Mouse (Mus musculus) layer of hippocampus, postnatal 36 days (tissue): ENCODE measurements at regions not wholly inside any gene's neighbourhood (a gene's known extent, or its start where the extent isn't known, plus 50 kb on each side); places are given as distances from the start of the nearest gene placed in this dataset.

Experiments used
- DNase-seq, 2 experiments: peaks; one replicate each; pipeline ENCODE4 v3.0.0; 2022

- DNase-seq, result no peak
These were observed 160.8 kb upstream of the Pitx2 start for GRCm38 (mm10) chr3:129038877-129039276.

DNA sequence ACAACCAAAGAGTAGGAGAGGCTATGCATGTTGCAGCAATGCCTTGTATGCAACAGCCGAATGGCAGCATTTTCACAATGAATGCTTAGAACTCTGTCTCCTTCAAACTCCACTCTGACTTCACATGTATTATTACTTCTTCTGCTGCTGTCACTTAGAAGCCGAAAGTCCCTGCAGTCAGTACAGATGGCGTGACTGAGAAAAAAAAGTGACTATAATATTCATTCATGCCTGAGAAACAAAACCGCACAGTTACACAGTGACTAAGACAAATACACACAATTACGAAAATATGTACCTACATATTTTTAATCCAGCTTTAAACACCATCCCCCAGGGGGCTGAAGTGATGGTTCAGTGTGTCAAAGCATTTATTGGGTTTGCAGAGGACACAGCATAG is 154.8 kb upstream of the Pitx2 start:
- DNase-seq, result no peak

GRCm38 (mm10) chr3:129049899-129050597 is 149.6 kb upstream of the Pitx2 start:
- DNase-seq, result no peak

DNA sequence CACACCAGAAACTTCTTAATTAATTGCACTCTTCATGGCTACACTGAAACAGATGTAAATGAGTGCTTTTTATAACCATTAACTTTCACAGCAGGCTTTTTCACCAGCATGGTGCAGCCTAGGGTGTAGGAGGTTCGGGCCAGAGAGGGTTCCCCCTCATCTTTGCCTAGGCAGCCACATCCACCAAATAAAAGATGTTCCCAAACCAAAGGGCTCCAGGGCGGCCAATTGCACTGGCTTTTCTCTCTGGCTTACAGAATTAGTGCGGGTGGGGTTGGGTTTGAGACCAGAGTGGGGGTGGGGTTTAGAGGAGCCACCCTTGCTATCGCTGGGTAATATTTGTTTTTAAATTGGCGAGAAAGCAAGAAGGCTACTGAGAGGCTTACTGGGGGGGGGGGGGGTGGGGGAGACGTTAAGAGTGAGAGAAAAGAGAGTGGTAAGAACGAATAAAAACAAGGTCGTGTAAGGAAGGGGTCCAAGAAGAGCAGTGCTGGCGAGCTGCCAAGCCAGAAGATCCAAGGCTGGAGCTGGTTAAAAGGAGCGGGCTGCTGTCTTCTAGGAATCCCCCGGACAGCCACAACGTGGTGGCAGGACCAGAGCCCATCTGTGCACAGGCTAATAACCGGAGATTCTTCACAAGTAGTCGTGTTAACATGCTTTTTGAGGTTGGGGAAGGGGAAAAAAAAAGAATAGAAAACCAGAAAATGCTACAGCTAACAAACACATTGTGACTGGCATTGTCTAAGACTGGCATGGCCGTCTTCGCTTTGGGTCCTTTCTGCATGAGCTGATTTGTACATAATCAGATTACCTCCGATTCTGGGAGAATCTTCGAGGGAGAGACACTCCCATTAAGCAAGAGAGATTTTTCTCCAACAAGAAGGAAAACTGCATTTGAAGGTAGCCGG is 134.0 kb upstream of the Pitx2 start:
- no peak for DNase-seq

GRCm38 (mm10) chr3:129069676-129070075 is 130.0 kb upstream of the Pitx2 start:
- DNase-seq, result no peak

GRCm38 (mm10) chr3:129070521-129070933 is 129.2 kb upstream of the Pitx2 start:
- DNase-seq, result no peak

- DNase-seq, result no peak
These were observed 128.7 kb upstream of the Pitx2 start for GRCm38 (mm10) chr3:129071002-129071401.

DNA sequence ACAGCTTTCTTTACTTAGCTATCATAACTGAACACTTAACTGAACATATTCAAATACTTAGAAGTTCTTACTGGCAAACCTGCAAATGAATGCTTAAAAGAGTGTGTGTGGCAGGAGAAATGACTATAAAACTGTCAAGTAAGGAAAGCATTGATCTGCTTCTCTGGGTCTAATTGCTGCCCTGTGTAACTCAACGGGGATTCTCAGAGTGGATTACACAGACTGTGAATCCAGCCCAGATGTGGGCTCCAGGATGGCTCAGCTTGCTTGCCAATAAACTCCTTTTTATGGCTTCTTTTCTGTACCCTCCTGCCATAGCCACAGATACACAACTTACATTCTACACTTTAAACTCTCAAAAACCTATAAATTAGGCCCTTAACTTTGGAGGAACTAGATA is 123.3 kb upstream of the Pitx2 start:
- DNase-seq, result no peak

GRCm38 (mm10) chr3:129103786-129104440 is 95.8 kb upstream of the Pitx2 start:
- DNase-seq, result no peak

DNA sequence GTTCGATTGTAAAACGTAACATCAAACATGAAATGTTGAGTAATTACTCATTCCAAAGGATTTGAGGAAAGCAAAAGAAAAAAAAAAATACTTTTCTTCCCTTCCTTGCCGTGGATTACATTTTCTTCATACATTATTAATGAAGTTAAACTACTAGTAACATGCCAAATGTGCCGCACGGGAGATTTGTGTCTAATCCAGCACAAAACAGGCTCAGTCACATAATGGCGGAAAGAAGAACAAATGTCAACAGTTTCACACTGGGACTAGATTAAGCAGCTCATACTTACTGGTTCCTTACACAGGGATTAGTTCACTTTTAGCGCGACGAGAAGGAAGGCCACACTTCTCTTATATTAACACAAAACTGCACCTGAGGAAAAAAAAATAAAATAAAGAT is 94.9 kb upstream of the Pitx2 start:
- no peak for DNase-seq

GRCm38 (mm10) chr3:129106174-129106573 is 93.5 kb upstream of the Pitx2 start:
- no peak for DNase-seq

- no peak for DNase-seq
These were observed 69.2 kb upstream of the Pitx2 start for GRCm38 (mm10) chr3:129130521-129130920.

DNA sequence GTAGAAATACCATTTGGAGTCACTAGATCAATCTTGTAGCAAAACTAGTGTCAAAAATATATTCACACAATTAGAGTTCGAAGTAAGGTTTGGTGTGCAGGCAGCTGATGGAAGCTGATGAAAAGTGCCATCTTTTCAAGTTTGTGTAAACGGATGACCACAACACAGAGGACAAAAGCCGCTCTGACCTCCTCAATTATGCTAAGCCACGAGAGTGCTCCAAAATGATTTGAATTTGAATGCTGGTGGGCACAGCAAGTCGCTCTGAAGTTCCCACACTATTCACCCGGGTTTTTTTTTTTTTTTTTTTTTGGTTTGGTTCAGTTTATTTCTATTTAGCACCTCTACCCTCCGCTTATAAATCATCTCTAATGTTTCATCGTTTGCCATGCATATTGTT is 68.5 kb upstream of the Pitx2 start:
- DNase-seq, result no peak

GRCm38 (mm10) chr3:129131877-129132433 is 67.7 kb upstream of the Pitx2 start:
- DNase-seq, result no peak
